Mouse (Mus musculus): ENCODE results near the gene Cdkal1.

The Cdkal1 gene

DNA sequence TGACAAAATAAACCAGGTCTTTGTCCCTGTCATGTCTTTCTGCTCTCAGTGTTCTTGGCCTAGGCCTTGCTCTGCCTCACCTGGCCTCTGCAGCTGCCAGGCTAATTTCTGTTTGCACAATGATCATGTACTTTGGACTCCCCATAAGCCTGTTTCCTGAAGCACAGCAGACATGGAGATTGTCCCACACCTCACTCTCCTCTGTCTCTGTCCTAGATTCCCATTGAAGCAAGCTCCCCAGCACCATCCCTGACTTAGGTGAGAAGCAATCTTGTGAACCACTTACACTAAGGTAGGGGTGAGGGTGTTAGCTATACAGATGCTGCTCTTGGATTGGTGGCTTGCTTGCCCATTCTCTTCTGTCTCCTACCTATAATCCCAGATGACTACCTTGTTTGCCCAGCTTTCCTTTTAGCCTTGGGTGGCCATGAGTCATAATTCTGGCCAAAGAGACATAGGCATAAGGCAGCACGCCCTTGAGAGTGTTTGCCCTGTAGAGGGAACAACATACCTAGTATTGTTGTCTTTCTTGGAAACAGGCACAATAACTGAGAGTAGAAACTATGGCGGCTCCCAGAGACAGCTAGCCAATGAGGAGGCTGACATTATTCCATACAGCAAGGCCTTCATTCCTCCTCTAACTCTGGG lies 692.5 kb downstream of the Cdkal1 start:
- no peak for DNase-seq

DNA sequence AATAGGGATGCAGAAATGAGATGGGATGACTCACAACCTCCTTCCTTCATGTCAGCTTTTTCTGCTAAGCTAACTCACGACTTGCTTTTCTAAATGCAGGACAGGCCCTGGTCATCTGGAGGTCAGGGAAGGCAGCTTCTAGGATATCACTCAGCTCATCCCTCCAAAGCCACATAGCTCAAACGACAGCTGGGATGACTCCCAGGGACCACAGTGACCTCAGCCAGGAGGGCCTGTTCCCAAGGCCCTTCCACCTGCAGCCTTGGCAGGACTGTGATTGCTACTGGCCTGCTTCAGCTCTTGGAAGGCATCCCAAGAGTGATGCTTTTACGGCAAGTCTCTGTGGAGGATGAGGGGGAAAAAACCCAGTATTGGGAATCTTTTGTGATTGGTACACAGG lies 693.0 kb downstream of the Cdkal1 start:
- no peak for DNase-seq

DNA sequence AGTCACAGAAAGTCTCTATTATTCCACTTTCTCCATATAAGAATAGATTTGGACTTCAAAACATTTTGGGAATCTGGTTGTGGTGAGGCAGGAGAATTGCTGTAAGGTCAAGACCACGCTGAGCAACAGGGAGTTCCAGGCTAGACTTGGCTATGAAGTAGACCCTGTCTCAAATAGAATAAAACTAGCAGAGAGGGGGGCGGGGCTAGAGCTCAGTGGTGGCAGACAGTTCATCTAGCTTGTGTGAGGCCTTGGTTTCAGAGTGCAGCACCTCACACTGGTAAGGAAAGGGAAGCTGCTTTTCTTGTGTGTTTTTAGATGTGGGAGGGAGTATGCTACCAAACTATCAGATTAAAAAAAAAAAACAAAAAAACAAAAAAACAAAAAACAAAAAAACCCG lies 694.0 kb downstream of the Cdkal1 start:
- peak in 1 of 2 experiments; percentile 39 for DNase-seq

DNA sequence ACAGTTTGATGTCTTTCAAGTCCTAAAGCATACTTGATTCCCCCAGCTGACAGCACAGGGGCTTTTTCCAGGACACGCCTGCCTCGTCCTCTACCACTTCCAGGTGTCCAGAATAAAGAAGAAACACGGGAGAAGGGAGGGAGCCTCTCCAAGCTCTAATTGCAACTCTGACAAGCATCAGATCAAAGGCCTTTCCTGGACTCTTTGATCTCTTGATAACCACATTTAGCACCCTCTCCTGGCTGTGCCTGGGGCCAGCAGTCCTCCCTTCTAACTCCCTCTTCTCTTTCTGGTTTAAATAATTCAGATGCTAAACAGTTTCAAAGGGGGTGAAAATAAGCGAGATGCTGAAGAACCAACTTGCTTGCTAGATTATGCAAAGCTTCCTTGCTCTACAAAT lies 698.8 kb downstream of the Cdkal1 start:
- DNase-seq = peak; percentile 59 to 65

DNA sequence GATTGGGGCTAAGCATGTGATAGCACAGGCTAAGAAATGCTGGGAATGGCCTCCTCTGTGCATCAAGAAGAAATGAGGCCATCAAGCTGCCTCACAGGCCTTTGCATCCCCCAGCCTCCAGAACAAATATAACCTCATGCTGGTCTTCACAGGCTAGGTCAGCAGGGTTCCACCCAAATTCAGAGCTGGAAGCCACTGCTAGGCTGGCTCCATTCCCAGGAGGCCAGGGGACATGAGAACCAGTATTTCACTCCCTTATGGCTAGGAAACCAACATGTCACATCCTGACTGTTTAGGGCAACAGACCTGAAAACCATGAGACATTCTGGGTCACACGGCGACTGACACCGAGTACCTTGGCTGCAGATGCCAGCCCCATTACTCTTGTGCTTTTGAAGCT lies 700.2 kb downstream of the Cdkal1 start:
- DNase-seq = no peak

DNA sequence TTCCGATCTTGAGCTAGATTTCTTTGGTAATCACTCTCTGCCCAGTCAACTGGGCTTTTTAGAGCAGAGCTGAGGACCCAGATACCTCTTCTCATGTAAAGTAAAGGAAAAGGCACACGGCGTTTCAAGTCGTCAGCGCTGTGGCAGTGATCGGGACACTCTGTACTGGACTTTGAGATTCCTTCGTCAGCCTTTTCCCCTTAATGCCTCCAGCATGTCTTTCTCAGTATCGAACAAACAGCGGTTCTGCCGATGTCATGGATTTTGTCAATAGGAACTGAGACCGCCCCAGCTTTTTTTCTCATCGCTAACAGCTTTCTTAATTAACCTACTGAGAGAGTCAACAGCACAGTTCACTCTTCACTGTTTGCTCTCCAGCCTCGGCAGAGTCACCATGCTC lies 705.4 kb downstream of the Cdkal1 start:
- no peak for DNase-seq

DNA sequence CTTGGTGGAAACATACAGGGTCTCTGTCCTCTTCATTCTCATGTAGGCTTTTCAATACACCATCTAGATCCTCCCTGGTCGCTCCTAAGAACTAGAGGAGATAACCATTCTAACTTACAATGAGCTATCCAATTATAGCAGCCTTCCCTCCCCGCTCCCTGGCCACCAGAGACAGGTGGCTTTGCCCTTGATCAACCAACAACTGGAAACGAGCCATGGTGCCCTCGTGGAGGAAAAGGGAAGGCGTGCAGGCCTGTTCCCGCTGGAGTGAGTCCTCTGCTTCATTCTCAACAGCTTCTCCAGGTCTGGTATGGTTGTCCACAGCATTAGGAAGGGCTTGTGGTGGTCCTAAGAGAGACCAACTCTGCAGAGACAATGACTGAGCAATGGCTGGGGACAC lies 706.1 kb downstream of the Cdkal1 start:
- DNase-seq = no peak

DNA sequence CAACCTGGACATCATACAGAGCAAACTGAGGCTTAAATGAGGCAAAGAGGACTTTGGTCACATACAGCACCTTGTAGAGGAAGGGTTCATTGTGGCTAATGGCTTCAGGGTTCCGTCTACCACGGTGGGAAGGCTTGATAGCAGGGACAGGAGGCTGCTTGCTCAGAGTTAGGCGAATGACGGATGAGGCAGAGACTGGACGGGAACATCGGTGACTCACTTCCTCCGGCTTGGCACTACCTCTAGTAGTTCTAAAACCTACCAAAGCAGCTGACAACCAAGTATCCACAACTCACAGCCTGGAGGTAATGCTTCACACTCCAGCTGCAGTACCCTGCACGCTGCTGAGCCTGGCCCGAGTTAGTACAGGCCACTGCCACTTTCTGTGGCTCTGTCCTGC lies 706.9 kb downstream of the Cdkal1 start:
- DNase-seq = no peak

All from thymus, postnatal 36 days (tissue).